Mouse (Mus musculus) urinary bladder, postnatal 0 days (tissue): ENCODE measurements around the gene Hddc3. TPM values are rescaled to one million over a fixed set of nuclear protein-coding genes. Genes with fewer than 3 reads are reported as not detected.

Experiments used
- polyA plus RNA-seq: library from polyadenylated mRNA; unstranded; fragments of >200 nt; fragmentation: Nextera tagmentation; extraction: Ambion mirVana; gene quantifications from 2 replicates; pipeline ENCODE4 v1.2.1, GENCODE M21; 2015

Gene Hddc3
- 9.3 and 10.6 TPM in 2 replicates for polyA plus RNA-seq

DNA sequence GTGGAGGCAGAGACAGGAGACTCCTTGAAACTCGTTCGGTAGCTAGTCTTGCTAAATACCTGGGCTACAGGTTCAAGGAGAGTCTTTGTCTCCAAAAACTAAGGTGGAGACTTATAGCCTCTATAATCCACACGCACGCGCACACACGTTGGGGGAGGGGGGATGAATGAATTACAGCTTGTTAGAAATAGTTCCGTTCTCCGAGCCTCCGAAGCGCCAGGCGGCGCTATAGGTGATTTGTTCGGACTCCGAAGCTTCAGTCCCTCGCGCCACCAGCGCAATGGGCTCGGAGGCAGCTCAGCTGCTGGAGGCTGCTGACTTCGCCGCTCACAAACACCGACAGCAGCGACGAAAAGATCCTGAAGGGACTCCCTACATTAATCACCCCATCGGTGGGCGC, at the start of gene Hddc3:
Hddc3 (plus strand) TSS at position 247 of the 400 bp plus-strand sequence.

GRCm38 (mm10) chr7:80294062-80294763, 48.7 kb upstream of the Hddc3 start, which contains the start of gene Prc1:
TSS of gene Prc1 (plus strand) at chr7:80294450.

DNA sequence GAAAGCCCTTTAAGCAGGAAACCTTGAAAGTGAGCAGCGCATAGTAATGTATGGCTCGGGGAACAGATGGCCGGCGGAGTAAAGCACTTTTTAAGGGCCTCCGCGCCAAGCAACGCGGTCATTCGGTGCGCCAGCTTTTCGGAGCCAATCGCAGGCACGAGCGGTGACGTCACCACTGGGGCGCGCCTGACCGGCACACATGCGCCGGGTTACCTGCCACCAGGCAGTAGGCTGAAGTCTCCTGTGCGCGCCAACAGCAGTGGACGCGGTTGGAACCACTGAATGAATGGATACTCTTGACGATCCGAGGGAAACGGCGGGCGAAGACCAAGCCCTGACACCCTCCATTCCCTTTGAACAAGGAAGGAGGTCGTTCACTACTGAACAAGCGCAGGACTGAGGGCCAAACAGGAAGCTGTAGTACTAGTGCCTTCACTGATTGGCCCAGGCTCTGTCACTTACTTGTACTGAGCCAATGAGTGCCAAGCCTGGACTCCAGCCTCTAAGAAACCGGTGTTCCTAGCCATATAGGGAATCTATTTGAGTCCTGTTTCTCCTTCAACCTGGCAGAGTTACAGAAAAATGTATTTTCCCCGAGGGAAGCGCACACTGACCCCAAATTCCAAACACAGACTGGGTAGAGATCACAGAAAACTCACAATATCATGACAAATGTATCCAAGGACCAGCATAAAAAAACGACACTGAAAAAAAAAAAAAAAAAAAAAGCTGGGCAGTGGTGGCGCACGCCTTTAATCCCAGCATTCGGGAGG, 18.7 kb upstream of the Hddc3 start, which contains the start of gene Rccd1:
Rccd1 (minus strand) TSS at position 412 of the 773 bp plus-strand sequence.

GRCm38 (mm10) chr7:80340793-80341192, 2.1 kb upstream of the Hddc3 start, which contains the start of gene Unc45a:
TSS of gene Unc45a (minus strand) at chr7:80341005.

GRCm38 (mm10) chr7:80371041-80371751, 28.3 kb downstream of the Hddc3 start, which contains the start of gene Man2a2:
TSS of gene Man2a2 (minus strand) at chr7:80371375.

DNA sequence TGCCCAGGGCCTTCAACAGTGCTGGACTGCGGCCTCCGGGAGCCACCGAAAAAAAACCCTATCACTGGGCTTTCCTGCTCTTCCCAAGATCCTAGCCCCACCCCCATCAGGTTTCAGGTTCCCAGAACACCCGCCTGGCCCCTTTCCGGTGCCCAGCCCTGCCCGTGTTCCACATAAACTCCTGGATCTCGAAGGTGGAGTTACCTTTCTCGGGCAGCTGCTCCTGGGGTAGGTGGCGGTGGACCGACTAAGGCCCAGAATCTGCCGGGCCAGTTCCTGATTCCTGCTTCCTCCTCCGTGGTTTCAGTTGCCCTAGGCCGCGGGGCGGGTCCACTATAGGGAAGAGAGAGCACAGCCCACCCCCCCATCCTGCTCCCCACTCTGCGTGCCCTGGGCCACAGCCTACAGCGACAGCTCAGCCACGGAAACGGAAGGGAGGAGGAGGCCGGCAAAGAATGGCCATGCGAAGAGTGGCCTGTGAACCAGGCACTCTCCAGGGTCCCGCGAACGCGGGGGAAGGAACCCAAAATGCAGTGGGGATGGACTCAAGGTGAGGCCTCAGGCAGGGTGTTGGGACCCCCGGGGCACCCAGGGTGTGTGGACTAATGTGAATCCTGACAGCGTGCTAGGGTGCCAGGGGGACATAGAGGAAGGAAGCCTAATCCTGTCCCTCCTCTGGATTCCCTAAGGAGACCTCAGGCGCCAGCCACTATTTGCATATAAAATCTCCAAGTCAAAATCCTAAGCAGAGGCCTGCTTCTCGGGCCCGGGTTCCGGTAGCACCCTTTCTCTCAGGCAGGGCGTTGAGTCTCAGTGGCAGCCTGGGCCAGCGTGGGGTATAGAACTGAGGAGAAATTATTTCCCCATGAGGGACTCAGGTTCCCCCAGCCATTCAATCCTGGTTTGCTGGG, 45.0 kb downstream of the Hddc3 start, which contains the start of gene Fes:
Fes (minus strand) TSS at position 314 of the 911 bp plus-strand sequence.

Other genes starting within 250 kb of the Hddc3 start
- gene Idh2, start 227.7 kb upstream of the Hddc3 start, polyA plus RNA-seq, result 198 and 204 TPM in 2 replicates
- gene Sema4b, start 156.3 kb upstream of the Hddc3 start, polyA plus RNA-seq, result 10.3 and 11.3 TPM in 2 replicates
- 60.7 and 74.1 TPM in 2 replicates for gene Cib1, start 110.3 kb upstream of the Hddc3 start, polyA plus RNA-seq
- 2.4 and 2.6 TPM in 2 replicates for gene Gdpgp1, start 110.2 kb upstream of the Hddc3 start, polyA plus RNA-seq
- 0.62 and 0.76 TPM in 2 replicates for gene Ttll13, start 96.7 kb upstream of the Hddc3 start, polyA plus RNA-seq
- gene Ngrn, start 81.9 kb upstream of the Hddc3 start, polyA plus RNA-seq, result 27.4 and 29.3 TPM in 2 replicates
- gene Vps33b, start 73.5 kb upstream of the Hddc3 start, polyA plus RNA-seq, result 5.8 and 7.0 TPM in 2 replicates
- 25.5 and 45.7 TPM in 2 replicates for gene Prc1, start 48.7 kb upstream of the Hddc3 start, polyA plus RNA-seq
- 6.3 and 8.3 TPM in 2 replicates for gene Rccd1, start 18.6 kb upstream of the Hddc3 start, polyA plus RNA-seq
- gene Unc45a, start 2.1 kb upstream of the Hddc3 start, polyA plus RNA-seq, result 46.3 and 54.8 TPM in 2 replicates
- gene Man2a2, start 28.3 kb downstream of the Hddc3 start, polyA plus RNA-seq, result 9.3 and 9.4 TPM in 2 replicates
- 7.8 and 10.7 TPM in 2 replicates for gene Fes, start 44.8 kb downstream of the Hddc3 start, polyA plus RNA-seq
- gene Furin, start 62.3 kb downstream of the Hddc3 start, polyA plus RNA-seq, result 14.8 and 15.7 TPM in 2 replicates
- gene Blm, start 192.0 kb downstream of the Hddc3 start, polyA plus RNA-seq, result 3.4 and 4.5 TPM in 2 replicates